Mouse (Mus musculus) adrenal gland (tissue): ENCODE data around the gene Ppan.

ENCODE experiments used
- intact Hi-C: fragments of 180-260 bp; cut with DNase I; formaldehyde crosslinking; loops from one replicate; pipeline ENCODE4 v1.15.1; 2025
- long read RNA-seq, 2 experiments: library from polyadenylated mRNA; unstranded; transcript quantifications; one replicate each; pipeline ENCODE4 v2.0.0; 2020; ENCODE audit warnings: borderline replicate concordance in 1 of 2; ENCODE audit not compliant: insufficient replicate concordance in 1 of 2

Ppan gene
- long read RNA-seq, experiment 1, transcript Ppan-201 (11 exons, 1,670 nt) = major isoform, 18 of 24 reads
- long read RNA-seq, experiment 1, partial matches to known transcripts = 4 of 24 reads
- long read RNA-seq, experiment 1, other reads (novel, unspliced or antisense) = 2 of 24 reads
- long read RNA-seq, experiment 2, transcript Ppan-201 (11 exons, 1,670 nt) = major isoform, 23 of 36 reads
- long read RNA-seq, experiment 2, partial matches to known transcripts = 4 of 36 reads
- long read RNA-seq, experiment 2, other reads (novel, unspliced or antisense) = 9 of 36 reads

GRCm38 (mm10) chr9:20887704-20888385, at the start of gene Ppan:
TSS of gene Ppan (plus strand) at chr9:20888175.
- intact Hi-C loops = no loop called here

DNA sequence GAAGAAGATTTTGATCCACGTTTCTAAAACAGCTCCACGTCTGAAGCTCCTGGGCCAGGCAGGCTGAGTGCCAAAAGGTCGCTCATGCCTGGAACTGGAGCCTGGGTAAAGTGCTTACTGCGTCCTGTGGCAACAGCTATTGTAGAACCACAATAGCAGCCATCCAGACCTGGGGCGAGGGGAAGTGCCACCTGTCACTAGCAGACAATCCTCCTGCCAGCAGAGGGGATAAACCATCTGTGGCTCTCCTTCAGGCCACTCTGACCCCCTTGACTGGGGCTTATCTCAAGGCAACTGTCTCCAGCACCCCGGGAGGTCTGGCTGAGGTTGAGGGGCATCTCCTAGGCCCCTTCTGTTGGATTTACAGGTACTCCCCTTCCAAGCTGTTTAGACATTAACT, 49.0 kb upstream of the Ppan start:
- intact Hi-C loops = no loop called here

- intact Hi-C loops = no loop called here
Observed at GRCm38 (mm10) chr9:20842211-20842610, 45.8 kb upstream of the Ppan start.

DNA sequence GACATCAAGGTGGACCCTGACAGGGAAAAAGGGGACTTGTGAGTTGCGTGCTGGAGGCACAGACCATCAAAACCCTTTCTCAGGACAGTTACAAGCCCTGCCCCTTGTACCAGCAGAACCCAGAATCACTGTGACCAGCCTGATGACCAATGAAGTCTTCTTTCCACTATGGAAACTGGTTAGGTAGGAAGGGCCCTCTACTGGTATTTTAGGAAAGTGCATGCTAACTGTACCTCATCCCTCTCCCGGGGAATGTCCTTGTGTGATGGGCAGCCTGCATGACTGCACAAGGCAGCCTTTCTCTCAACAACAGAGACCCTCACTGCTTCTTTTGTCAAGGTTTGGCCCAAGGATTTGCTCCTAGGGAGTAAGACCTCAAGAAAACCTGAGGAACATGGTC, 45.3 kb upstream of the Ppan start:
- intact Hi-C loops = no loop called here

DNA sequence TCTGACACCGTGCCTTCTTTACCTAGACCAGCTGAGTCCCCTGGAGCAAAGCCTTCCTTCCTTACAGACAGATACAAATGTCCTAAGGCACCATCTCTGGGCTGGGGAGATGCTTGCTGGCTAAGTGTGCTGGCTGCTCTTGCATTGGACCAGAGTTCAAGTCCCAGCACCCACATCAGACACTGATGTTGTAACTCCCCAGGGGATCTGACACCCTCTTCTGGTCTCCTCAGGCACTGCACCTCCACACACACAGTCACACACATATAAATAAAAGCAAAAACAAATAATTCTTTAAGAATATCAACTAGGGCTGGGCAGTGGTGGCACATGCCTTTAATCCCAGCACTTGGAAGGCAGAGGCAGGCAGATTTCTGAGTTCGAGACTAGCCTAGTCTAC, 37.8 kb upstream of the Ppan start:
- intact Hi-C loops = no loop called here

- intact Hi-C loops = no loop called here
Observed at GRCm38 (mm10) chr9:20857131-20857530, 30.8 kb upstream of the Ppan start.

DNA sequence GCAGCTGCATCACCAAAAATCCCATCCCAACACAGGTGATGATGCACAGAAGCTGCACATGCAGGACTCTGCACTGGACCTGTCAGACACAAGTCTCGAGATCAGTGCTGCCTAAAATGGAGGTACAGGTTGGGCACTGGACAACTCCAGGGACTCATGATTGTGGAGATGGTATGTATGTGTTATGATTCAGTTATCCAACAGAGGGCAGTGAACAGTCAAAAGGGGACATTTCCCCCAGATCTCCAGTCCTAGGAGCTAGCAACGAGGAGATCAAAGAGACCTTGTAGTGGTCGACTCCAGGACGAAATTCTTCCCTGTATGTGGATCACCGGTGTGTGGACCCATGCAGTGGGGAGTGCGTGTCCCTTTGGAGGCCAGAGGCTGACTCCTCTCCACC, 28.0 kb upstream of the Ppan start:
- intact Hi-C loops = no loop called here

DNA sequence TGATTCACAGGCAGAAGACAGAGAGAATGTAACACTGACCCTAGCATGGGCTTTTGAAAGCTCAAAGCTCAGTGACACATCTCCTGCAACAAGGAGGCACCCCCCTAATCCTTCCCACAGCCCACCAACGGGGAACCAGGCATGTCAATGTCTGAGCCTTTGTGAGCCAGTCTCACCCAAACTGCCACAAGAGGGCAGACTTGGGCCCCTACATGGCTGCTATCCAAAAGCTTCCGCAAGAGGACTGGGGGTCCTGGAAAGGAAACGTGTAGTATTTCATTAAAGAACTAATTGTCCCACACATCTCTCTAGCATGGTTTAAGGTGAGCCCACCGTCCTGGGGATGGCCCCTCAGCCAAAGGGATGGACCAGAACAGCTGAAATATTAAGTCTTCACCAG, 26.2 kb upstream of the Ppan start:
- intact Hi-C loops = no loop called here

GRCm38 (mm10) chr9:20862225-20862624, 25.8 kb upstream of the Ppan start:
- intact Hi-C loops = no loop called here

GRCm38 (mm10) chr9:20866879-20867278, 21.1 kb upstream of the Ppan start:
- intact Hi-C loops = no loop called here

DNA sequence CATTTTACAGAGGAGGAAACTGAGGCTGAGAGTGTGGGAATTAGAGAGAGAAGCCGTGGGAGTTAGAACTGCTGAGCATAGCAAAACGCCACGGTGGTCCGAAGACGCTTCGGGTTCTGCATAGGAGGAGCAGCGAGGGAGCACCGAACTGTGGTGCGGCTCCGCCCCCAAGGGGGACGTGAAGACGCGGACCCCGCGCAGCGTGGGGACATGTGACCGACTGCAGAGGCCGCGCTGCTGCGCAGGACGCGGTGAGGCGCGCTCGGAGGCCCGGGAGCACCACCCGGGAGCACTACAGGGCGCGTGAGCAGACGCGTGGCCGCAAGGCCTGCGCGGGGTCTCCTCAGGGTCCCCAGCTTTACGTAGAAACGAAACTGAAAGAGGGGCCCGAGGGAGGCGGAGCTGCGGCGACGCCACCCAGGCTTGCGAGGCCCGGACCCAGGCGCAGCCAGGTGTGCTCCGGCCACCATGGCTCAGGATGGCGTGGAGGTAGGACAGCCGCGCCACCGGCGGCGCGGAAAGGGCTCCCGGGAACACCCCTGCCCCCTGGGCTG, 19.4 kb upstream of the Ppan start, which contains the start of gene A230050P20Rik:
TSS of gene A230050P20Rik (plus strand) at position 195 of the 554 bp plus-strand sequence.
- intact Hi-C loops = no loop called here

DNA sequence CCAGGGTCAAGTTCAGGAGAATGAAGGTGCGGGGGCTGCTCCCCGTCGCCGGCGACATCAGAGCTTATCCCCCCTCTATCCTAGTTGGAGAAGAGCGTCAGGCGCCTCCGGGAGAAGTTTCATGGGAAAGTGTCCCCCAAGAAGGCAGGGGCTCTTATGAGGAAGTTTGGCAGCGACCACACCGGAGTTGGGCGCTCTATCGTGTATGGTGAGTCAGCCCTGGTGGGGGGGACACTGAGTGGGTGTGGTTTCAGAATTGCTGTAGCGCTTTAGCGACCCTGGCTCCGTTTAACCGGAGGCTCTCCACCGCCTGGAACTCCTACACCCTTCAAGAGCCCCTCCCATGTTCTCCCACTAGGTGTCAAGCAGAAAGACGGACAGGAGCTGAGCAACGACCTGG, 18.7 kb upstream of the Ppan start:
- intact Hi-C loops = no loop called here

- intact Hi-C loops = no loop called here
Observed at GRCm38 (mm10) chr9:20870211-20871173, 17.5 kb upstream of the Ppan start.

GRCm38 (mm10) chr9:20872991-20873390, 15.0 kb upstream of the Ppan start:
- intact Hi-C loops = no loop called here

GRCm38 (mm10) chr9:20873521-20873920, 14.5 kb upstream of the Ppan start:
- intact Hi-C loops = no loop called here

GRCm38 (mm10) chr9:20875021-20875790, 12.8 kb upstream of the Ppan start:
- intact Hi-C loops = no loop called here

DNA sequence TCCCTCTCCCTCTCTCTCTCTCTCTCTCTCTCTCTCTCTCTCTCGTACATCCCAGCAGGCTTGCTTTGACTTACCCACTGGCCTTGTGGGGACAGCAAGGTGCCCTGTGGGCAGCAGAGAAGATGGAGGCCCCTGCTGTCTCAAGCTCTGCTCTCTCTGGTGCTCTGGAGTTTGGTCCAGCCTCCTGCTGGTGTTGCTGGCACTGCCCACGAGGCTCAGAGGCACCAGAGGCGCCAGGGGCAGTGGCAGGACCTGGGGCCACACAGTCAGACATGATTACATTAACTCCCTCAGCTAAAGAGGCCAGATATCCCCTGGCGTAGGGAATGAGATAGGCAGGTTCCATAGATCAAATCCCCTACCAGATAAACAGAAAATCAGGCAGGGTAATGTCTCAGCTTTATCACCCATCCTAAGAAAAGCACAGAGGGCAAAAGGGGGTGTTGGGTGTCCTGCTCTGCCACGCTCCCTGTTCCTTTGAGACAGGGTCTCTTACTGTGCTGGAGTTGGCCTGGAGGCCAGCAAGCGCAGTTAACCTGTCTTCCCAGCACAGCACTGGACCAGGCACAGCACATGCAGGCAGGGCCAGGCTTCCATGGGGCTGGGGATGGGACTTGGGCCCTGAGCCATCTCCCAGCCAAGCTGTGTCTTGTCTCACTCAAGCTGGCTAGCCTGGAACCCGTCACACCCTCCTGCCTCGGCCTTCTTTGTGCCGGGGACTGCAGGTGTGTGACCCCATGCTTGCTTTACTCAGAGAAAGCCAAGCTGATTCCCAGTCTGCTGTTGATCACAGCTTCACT, 11.5 kb upstream of the Ppan start:
- intact Hi-C loops = no loop called here

DNA sequence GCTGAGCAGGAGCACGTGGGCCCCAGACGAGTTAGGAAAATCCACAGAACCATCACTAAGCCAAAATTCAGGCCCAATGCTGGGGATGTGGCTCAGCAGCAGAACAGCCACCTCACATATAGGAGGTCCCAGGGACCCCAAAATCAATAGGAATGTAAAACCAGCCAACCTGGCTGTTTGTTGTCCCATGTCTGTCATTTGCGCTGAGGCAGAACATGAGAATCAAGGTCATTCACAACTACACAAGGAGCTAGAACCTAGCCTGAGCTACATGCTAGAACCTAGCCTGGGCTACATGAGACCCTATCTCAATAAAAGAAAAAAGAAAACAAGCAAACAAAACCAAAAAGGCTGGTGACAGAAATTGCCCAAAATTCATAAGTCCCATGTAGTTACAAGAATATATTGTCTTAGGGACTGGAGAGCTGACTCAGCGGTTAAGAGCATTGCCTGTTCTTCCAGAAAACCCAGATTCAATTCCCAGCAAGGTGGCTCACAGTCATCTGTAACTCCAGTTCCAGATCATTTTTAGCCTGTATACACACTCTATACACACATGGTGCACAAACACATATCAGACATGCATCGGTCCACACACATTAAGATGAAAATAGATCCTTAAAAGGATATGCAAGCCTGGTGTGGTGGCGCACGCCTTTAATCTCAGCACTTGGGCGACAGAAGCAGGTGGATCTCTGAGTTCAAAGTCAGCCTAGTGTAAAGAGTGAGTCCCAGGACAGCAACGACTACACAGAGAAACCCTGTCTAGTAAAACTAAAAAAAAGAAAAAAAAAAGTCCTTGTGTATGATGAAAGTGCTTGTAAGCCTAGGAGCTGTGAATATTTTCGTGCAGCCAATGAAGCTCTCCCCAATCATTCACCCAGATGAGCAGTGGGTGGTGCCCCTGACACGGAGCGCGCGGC, 10.6 kb upstream of the Ppan start:
- intact Hi-C loops = no loop called here
